Mouse (Mus musculus) bone marrow, adult 2 months (tissue): Measurements from ENCODE around the gene Gabarapl1. TPM values are rescaled to one million over a fixed set of nuclear protein-coding genes. Genes with fewer than 3 reads are reported as not detected.
A peak's percentile ranks its signal among the peaks of the same experiment; 100 is the strongest.

Experiments used
- H3K27ac ChIP-seq: fragments of 200-500 bp; 2 replicates; pipeline ENCODE4 v1.5.1; 2012; ENCODE audit warnings: low read depth, mild to moderate bottlenecking, control low read depth, inconsistent platforms, low read length; ENCODE audit not compliant: control insufficient read depth, poor library complexity, insufficient read depth
- H3K4me1 ChIP-seq: fragments of 200-500 bp; 2 replicates; pipeline ENCODE4 v1.6.1; 2011; ENCODE audit warnings: low read length; ENCODE audit not compliant: control insufficient read depth, insufficient read depth
- H3K4me3 ChIP-seq: fragments of 200-500 bp; replicated peaks from 2 replicates; pipeline ENCODE3; 2011; ENCODE audit warnings: mild to moderate bottlenecking, low read depth, low read length, control low read depth; ENCODE audit not compliant: control insufficient read depth
- CTCF ChIP-seq: fragments of 200-500 bp; IDR thresholded peaks from 2 replicates; pipeline ENCODE4 v1.5.1; 2011; ENCODE audit warnings: low read length, control low read depth; ENCODE audit not compliant: control insufficient read depth, insufficient read depth
- POLR2A ChIP-seq: fragments of 200-500 bp; IDR thresholded peaks from 2 replicates; pipeline ENCODE4 v1.6.1; 2011; ENCODE audit warnings: low read depth, mild to moderate bottlenecking, control low read depth, low read length, borderline replicate concordance; ENCODE audit not compliant: control insufficient read depth
- WGBS: fragments of 180-500 bp; shearing (Covaris S2); methylation state at CpG from one replicate; pipeline ENCODE4 v1.1.7; 2018; 5-methylcytosine and 5-hydroxymethylcytosine counted together
- polyA plus RNA-seq: library from polyadenylated mRNA; stranded (reverse); fragments of >200 nt; gene quantifications from 2 replicates; pipeline ENCODE4 v1.2.4, GENCODE M21; 2011; ENCODE audit warnings: low replicate concordance; ENCODE audit not compliant: missing spikeins, insufficient read depth, insufficient read length

Gene Gabarapl1
- polyA plus RNA-seq, 1 experiment, result 44.3 TPM

DNA sequence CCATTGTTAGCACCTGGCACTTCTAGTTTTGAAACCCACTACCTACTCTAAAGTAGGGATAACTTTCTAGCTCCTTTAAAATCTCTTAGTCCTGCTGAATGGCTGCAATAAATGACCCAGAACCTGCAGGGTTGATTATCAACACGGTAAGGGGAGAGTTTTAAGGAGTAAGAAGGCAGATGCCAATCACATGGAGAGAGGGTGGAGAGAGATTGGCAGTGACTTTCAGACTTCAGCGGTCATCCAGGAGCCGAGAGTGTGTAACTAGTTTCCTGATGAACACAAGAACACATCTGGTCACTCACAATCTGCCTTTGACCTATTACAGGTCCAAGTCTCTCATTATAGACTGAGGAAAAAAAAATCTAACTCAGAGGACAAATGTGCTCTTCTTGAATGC, 20.6 kb upstream of the Gabarapl1 start, which contains the start of gene Tmem52b:
Gene Tmem52b (plus strand): TSS at position 189 of the 400 bp plus-strand sequence.
- Histone ChIP-seq H3K27ac (no peak within 1 kb of the TSS), H3K4me3 (no peak within 1 kb of the TSS), H3K4me1 (no peaks in the 10 kb centered on the region; the same call in 1 of the 2 replicates)
- TF ChIP-seq POLR2A, result no peak
- WGBS, result 54% methylated on average over 3 of the region's 3 CpGs

DNA sequence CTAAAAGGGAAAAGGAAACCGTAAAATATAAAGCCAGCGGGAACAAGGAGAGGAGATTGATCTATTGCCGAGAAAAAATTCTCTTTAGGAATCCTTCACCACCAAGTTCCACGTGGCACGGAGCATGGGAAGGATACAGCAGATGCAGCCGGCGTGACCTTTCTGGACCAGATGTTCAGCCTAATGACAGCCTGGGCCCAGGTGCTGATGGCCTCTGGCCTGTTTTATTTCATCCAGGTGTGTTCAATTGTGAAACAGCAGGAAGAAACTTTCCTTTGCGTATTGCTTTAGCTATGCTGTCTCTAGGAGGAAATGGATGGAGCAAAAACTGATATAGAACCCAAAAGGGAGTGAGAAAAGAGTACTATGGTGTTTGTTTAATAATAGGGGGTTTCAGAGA, 20.1 kb upstream of the Gabarapl1 start:
- H3K4me3 ChIP-seq, result no peak overlapping the region
- WGBS, result 48% methylated on average over 8 of the region's 8 CpGs
- no peak overlapping the region for H3K27ac ChIP-seq
- TF ChIP-seq CTCF, result no peak
- TF ChIP-seq POLR2A, result no peak
- no peaks in the 10 kb centered on the region; the same call in 1 of the 2 replicates for H3K4me1 ChIP-seq

DNA sequence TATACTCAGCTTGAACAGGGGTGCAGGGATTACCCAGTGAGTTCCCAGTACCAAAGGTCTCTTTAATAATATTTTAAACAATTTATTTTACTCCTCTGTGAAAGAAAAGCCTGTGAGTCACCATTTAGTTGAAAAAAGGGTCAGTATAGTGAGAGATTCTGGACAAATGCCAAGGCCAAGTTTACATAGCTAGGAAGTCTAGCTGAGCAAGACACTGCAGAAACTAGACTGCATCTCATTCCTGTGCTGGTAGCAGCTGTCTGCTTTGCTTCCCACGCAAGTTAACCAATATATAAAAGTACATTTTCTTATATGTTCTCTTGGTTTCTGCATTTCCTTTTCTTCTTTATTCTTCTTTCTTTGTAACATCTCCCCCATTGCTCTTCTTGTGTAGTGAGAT, 19.6 kb upstream of the Gabarapl1 start:
- Histone ChIP-seq H3K27ac (no peak overlapping the region), H3K4me1 (no peaks in the 10 kb centered on the region; the same call in 1 of the 2 replicates), H3K4me3 (no peak overlapping the region)
- TF ChIP-seq POLR2A, result no peak
- TF ChIP-seq CTCF, result no peak
- WGBS, result 81% methylated on average over 1 of the region's 1 CpGs

DNA sequence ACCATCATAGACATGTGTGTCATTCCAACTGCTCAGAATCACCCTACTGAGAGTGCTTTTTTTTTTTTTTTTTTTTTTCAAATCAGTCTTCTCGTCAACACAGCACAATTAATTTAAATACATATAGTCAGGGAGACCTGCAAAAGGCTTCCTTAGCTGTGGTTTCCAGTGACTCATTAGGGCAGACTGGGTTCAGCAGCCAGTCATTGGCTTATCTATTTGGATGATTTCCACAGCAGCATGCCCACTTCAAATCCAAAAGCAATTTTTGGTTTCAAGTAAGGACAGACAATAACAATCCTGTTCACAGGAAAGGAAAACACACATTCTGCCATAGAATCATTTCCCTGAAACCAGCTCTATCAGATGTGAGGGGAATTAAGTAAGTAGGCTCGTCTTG, 18.6 kb upstream of the Gabarapl1 start:
- Histone ChIP-seq H3K4me3 (no peak overlapping the region), H3K27ac (no peak overlapping the region), H3K4me1 (no peaks in the 10 kb centered on the region; the same call in 1 of the 2 replicates)
- 29% methylated on average over 2 of the region's 2 CpGs for WGBS
- TF ChIP-seq POLR2A, result no peak
- no peak for TF ChIP-seq CTCF

DNA sequence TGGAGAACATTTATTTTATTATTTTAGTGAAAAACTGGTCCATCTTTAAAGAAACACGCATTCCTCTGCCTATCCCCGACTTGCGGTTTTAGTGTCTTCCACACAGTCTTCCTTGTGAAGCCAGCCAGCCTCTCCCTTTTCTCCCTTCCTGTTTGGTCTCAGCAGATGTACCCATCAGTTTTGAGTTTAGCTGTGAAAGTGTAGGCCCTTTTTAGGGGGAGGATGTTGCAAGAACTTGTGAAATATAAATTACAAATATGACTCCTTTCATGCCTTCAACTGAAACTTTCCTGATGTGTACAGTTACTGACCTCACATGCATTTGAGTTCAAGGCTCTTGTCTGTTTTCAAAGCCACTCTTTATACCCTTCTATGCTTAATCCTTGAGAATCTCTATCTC, 17.9 kb upstream of the Gabarapl1 start:
- Histone ChIP-seq H3K4me3 (no peak overlapping the region), H3K27ac (no peak overlapping the region), H3K4me1 (no peaks in the 10 kb centered on the region; the same call in 1 of the 2 replicates)
- TF ChIP-seq CTCF, result no peak
- TF ChIP-seq POLR2A, result no peak
- WGBS, result 39% methylated on average over 3 of the region's 3 CpGs

DNA sequence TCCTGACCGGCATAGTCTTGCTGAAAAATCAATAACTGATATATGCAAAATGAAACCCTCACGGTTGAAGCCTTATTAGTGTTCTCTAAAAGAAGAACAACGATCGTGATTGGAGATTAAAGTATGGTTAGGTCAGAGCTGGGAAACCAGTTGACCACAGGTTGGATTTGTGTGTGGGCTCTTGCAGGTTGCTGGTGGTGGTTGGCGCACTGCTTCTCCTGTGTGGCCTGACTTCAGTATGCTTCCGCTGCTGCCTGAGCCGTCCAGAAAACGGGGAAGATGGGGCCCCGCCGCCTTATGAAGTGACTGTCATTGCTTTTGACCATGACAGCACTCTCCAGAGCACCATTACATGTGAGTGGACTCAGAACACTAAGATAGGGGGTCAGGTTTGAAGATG, 16.6 kb upstream of the Gabarapl1 start:
- peak overlapping the region; percentile 45 for H3K4me3 ChIP-seq
- TF ChIP-seq POLR2A, result no peak
- TF ChIP-seq CTCF, result no peak
- peak overlapping the region; percentile 27; the same call in 1 of the 2 replicates for H3K27ac ChIP-seq
- H3K4me1 ChIP-seq, result no peaks in the 10 kb centered on the region; the same call in 1 of the 2 replicates
- 44% methylated on average over 10 of the region's 10 CpGs for WGBS

DNA sequence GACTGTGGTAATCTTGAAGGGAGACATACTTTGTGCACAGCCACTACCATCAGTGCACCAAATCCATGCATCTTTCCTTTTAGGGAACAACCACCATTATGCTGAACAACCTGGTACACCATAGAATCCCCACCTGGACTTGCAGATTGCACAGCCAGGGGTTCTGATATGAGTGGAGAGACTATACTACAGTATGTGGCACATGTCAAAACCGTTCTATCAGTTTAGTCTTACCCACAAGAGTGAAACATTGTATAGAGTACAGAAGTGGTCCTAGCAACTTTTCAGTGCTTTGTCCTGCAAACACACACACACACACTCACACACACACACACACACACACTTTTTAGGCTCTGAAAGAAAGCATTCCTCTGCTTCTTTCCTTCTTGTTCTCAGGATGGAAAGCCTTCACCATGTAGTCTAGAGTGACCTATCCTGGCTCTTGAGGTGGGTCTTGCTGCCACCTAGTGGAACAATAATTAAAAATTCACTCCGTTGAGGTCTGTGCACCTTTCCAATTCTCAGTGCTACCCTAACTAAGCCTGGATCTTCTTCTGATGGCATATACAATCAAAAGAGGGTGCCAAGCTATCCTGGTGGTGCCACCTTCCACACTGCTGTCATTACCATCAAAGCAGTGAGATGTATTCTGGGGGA, 15.1 kb upstream of the Gabarapl1 start:
- WGBS, result 35% methylated on average over 2 of the region's 2 CpGs
- no peak overlapping the region for H3K4me3 ChIP-seq
- no peaks in the 10 kb centered on the region; the same call in 1 of the 2 replicates for H3K4me1 ChIP-seq
- TF ChIP-seq POLR2A, result no peak
- TF ChIP-seq CTCF, result 0 out of 2 replicates have a peak, but pooled peaks have one; percentile 12
- no peak overlapping the region for H3K27ac ChIP-seq

DNA sequence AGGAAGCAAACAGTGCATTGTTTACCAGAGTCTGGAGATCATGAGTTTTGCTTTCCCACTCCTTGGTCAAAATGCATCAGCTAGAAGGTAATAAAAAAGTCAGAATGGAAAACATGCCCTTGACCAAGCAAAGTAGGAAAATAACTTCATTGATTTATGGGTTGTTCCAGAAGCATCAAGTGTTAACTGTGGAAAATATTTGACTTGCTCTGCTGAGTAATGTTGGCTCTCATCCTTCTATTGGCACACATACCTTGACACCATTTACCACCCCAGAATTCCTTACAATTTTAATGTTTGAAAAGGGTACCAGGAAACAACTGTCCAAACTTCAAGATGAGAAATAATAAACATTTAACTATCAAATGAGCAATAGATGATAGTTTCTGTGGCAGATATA, 6.9 kb upstream of the Gabarapl1 start:
- TF ChIP-seq CTCF (no peak), POLR2A (no peak)
- H3K4me3 ChIP-seq, result no peak overlapping the region
- H3K4me1 ChIP-seq, result no peaks in the 10 kb centered on the region
- no peak overlapping the region for H3K27ac ChIP-seq
